Mouse (Mus musculus) mammary gland, adult 2 months (tissue): ENCODE data around the gene Atp6v0a1. TPM values are rescaled to one million over a fixed set of nuclear protein-coding genes. Genes with fewer than 3 reads are reported as not detected.

Experiments used
- polyA plus RNA-seq: library from polyadenylated mRNA; depleted of rRNA; stranded (reverse); fragments of >200 nt; gene quantifications from 2 replicates; pipeline ENCODE4 v1.2.3, GENCODE M21; 2012; ENCODE audit warnings: low replicate concordance; rRNA removed

Gene Atp6v0a1
- polyA plus RNA-seq: 68.6 and 77.8 TPM in 2 replicates

DNA sequence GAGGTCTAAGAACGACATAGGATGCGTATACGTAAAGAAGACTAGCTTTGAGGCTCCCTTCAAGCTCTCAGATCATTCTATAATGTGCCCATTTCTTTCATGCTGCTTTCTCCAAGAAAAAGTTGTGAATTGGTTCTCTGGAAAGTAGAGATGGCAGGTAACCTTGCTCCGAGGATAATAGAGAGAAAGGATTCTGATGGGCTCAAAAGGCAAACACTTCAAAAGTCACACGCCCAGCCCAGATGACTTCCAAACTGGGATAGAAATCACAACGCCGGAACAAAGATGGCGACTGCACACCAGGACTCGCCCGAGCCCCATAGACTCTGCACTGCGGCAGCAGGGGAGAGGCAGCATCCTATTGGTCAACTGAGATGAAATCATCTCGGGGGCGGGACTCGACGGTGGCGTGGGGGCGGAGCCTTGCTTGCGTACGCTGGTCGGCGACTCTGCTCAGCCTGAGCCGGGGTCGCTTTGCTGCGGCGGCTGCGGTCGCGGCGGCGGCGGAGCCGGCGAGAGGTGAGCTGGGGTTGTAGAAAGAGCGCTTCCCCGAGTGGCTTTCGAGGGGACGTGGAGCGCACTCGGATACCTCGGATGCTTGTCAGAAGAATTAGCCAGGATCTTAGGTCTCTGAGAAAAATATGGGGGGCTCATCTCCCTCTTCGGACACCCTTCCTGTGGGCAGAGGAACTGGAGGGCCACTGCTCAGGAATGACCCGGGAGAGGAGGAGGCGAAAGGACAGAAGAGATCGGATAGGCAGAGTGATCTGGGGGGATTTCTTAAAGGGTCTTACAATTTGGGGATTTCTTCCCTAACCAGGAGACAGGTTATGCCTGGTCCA lies at the start of gene Atp6v0a1:
TSS of gene Atp6v0a1 (plus strand) at position 407 of the 842 bp plus-strand sequence.

DNA sequence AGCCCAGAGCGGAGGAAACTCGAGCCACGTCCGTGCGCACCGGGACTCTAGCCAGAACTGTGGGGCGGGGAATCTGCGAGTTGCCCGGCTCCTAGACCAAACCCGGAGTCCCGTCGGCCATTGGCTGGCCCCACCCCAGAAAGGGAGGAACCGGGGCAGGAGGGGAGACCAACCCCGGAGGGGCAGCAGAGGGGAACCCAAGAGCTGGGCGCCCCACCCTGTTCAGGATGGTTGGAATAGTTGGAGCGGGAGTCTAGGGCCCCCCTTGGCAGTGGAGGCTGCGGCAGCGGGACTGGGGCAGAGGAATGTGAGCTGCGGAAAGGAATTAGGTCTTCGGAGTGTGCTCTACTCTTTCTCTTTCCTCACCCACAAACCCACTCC lies 38.7 kb upstream of the Atp6v0a1 start, which contains the start of gene Cavin1:
TSS of gene Cavin1 (minus strand) at position 331 of the 381 bp plus-strand sequence.

DNA sequence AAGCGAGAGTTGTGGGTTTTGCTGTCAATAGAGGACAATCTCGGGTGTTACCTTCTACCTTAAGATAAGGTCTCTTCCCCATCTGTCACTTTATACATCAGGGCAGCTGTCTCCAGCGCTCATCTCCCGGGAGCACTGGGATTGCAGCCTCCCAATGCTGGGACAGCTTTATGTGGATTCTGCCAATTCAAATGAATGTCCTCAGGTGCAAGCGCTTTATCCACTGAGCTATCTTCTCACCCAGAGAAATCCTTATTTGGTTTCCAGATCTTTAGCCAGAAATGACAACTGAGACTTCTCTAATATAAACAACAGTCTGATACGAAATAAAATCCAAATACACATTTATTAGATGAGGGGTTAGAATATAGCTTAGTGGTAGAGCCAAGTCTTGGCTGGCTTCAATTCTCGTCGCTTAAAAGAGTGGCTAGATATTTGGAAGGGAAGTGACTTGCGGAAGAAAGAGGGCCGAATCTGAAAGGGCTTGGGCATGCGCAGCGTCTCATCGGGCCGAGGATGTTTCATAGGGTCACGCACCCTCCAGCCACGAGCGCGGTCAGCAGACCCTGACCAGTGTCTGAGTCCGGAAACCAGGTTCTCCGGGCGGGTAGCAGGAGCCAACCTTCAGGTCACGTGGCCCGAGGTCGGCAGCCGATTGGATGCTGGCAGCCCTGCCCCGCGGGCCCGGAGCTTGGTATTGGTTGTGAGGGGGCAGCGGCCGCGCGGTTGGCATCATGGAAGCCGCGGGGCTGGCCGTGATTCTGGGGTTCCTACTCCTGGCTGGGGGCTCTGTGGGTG lies 60.3 kb downstream of the Atp6v0a1 start, which contains the start of gene Naglu:
TSS of gene Naglu (plus strand) at position 622 of the 798 bp plus-strand sequence.

GRCm38 (mm10) chr11:101078121-101078520 lies 68.9 kb downstream of the Atp6v0a1 start, which contains the start of gene Hsd17b1:
Gene Hsd17b1 (plus strand): TSS chr11:101078411.

DNA sequence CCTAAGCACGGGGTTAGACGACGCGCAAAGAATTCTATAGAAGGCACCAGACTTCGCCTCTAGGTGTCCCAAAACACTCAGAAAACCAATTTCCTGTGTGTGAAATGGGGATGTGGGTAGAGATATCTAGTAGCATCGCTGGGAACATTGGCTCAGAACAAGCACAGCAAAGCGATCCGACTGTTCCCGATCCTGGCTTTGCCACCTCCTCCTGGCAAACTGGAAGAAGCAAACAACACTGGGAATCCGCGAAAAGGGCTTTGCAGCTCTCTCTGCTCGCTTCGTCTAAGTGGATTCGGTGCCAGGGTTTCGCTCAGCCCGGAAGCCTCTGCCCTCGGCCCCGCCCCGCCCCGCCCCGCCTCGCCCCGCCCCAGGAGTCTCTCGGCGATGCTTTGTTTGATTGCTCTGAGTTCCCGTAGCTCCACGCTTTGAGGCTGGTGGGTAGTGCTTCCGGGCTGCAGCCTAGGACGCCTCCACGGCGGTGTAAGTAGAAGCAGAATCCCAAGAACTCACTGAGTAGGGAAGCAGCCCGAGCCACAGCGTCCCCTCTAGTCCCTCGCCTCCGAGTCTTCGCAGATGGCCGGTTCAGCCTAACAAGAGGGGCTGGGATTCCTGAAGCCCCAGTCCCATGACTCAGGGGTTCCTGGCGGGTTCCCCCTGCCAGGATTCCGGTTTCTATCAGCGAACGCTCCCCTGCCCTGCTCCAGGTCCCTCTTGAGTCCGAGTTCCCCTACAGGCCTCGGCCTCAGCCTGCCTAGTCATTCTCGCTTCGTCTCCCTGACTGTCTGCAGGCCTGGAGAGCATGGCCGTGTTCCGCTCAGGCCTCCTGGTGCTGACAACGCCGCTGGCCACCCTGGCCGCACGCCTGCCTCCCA lies 73.2 kb downstream of the Atp6v0a1 start, which contains the start of gene Coasy:
TSS of gene Coasy (plus strand) at position 358 of the 875 bp plus-strand sequence.

GRCm38 (mm10) chr11:101086756-101087681 lies 77.8 kb downstream of the Atp6v0a1 start, which contains the start of gene Mlx:
Gene Mlx (plus strand): TSS chr11:101087277.

GRCm38 (mm10) chr11:101095314-101096024 lies 86.2 kb downstream of the Atp6v0a1 start, which contains the start of gene Psmc3ip:
Gene Psmc3ip (minus strand): TSS chr11:101095436.

Other genes starting within 250 kb of the Atp6v0a1 start
- 0.72 and 1.3 TPM in 2 replicates for gene Kcnh4, start 249.5 kb upstream of the Atp6v0a1 start, polyA plus RNA-seq
- gene Hcrt, start 246.5 kb upstream of the Atp6v0a1 start, polyA plus RNA-seq: not detected in 2 replicates
- gene Ghdc, start 238.5 kb upstream of the Atp6v0a1 start, polyA plus RNA-seq: 15.5 and 16.5 TPM in 2 replicates
- gene Stat5b, start 158.7 kb upstream of the Atp6v0a1 start, polyA plus RNA-seq: 54.0 and 56.3 TPM in 2 replicates
- 82.3 and 109 TPM in 2 replicates for gene Stat5a, start 150.1 kb upstream of the Atp6v0a1 start, polyA plus RNA-seq
- gene Stat3, start 69.9 kb upstream of the Atp6v0a1 start, polyA plus RNA-seq: 117 and 148 TPM in 2 replicates
- 184 and 257 TPM in 2 replicates for gene Cavin1, start 38.6 kb upstream of the Atp6v0a1 start, polyA plus RNA-seq
- gene Naglu, start 60.6 kb downstream of the Atp6v0a1 start, polyA plus RNA-seq: 43.2 and 45.4 TPM in 2 replicates
- 0.24 and 0.94 TPM in 2 replicates for gene Hsd17b1, start 69.0 kb downstream of the Atp6v0a1 start, polyA plus RNA-seq
- 92.0 and 118 TPM in 2 replicates for gene Coasy, start 73.1 kb downstream of the Atp6v0a1 start, polyA plus RNA-seq
- gene Mlx, start 77.8 kb downstream of the Atp6v0a1 start, polyA plus RNA-seq: 50.5 and 97.1 TPM in 2 replicates
- gene Psmc3ip, start 86.0 kb downstream of the Atp6v0a1 start, polyA plus RNA-seq: 0.43 and 0.62 TPM in 2 replicates
- 81.8 and 115 TPM in 2 replicates for gene Retreg3, start 110.4 kb downstream of the Atp6v0a1 start, polyA plus RNA-seq
- gene Tubg1, start 110.5 kb downstream of the Atp6v0a1 start, polyA plus RNA-seq: 8.4 and 17.4 TPM in 2 replicates
- gene Tubg2, start 146.5 kb downstream of the Atp6v0a1 start, polyA plus RNA-seq: 4.1 and 4.5 TPM in 2 replicates
- gene Cntnap1, start 161.1 kb downstream of the Atp6v0a1 start, polyA plus RNA-seq: 12.3 and 13.5 TPM in 2 replicates
- 51.3 and 92.6 TPM in 2 replicates for gene Plekhh3, start 161.9 kb downstream of the Atp6v0a1 start, polyA plus RNA-seq
- 2.9 and 6.8 TPM in 2 replicates for gene Ccr10, start 166.0 kb downstream of the Atp6v0a1 start, polyA plus RNA-seq
- 34.7 and 54.3 TPM in 2 replicates for gene Ezh1, start 217.0 kb downstream of the Atp6v0a1 start, polyA plus RNA-seq
- 138 and 195 TPM in 2 replicates for gene Ramp2, start 236.6 kb downstream of the Atp6v0a1 start, polyA plus RNA-seq
- 89.8 and 96.1 TPM in 2 replicates for gene Vps25, start 244.3 kb downstream of the Atp6v0a1 start, polyA plus RNA-seq